Mouse (Mus musculus) cerebellum, adult 11 months (tissue): ENCODE results near the gene Svep1.

ENCODE experiments used
- DNase-seq: peaks from one replicate; pipeline ENCODE4 v3.0.0; 2022

Svep1 gene

DNA sequence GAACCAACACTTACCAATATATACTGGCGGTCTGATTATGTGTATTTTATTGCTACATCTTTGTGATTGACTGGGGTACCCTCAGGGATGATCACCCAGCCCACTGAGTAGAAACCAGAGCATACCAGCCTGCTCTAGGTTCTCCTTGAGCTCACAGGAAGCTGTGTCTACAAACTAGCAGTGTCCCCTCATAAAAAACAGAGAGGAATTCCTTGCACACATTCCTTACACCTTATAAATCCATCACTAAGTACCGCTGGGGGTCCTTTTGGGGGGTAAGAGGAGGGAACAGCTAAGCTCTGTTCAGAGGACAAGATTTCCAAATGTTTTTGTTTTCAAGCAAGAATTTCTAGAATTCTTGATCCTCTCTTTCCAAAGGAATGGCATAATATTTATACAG is 36.7 kb downstream of the Svep1 start:
- DNase-seq = no peak

DNA sequence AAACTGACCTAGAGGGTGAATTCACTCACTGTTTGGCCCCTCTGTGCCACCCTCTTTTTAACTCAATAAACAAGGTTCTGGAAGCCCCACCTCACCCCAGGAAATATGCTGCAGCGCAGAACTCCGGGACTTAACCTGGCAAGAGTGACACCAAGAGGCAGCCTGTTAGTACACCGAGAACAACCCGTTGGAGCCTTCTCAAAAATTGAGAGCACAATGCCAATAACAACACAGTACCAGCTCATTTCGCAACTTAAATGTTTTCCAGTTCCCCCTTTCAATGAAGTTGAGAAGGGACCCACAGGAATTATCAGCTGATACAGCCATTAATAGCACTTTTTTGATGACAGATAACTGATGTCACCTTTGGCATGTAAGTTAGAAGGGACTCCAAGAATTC is 38.3 kb downstream of the Svep1 start:
- DNase-seq = no peak

DNA sequence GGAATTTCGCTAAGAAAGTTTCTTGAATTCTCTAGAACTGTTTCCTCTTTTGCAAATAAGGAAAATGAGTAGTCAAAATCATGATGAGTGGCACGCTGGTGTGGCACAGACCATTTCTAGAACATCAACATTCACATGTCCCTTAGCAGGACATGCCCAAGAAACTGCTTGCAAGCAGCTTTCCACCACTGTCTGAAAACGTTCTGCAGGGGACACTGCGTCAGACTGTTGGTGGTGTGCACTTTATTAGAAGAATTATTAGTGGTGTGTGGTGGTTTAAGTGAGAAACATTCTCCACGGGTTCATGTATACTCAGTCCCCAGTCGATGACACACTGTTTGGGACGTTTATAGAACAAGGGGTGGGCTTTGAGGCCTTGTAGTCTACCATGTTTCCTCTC is 40.9 kb downstream of the Svep1 start:
- no peak for DNase-seq

DNA sequence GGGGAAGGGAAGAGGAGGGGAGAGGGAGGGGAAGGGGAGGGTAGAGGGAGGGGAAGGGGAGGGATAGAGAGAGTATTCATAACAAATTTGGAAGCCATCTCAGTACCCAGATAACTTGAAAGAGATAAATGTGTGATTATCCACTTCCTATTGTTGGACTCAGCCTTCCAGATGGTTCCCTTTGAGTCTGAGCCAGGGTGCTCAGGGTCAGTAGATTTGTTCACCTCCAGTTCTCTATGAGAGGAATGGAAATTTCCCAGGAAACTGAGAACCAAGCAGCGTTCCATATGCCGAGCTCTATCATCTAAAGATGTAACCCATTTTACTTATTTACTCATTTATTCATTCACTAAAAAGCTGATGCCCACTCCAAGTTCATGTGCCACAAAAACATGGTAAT is 44.8 kb downstream of the Svep1 start:
- peak; percentile 84 for DNase-seq

DNA sequence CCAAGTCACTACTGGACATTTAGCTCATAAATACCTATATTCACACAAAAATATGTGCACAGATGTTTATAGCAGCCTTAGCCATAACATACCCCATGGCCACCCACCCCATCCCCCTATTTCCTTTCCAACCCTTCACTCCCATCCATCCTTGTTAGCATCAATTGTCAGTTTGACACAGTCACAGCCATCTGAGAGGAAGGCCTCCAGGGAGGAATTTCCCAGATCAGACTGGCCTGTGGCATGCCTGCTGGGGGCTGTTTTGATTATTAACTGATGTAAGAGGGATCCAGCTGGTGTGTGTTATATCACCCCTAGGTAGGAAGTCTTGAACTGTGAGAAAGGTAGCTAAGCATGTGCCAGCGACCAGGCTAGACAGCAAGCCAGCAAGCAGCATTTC is 47.1 kb downstream of the Svep1 start:
- DNase-seq = no peak

DNA sequence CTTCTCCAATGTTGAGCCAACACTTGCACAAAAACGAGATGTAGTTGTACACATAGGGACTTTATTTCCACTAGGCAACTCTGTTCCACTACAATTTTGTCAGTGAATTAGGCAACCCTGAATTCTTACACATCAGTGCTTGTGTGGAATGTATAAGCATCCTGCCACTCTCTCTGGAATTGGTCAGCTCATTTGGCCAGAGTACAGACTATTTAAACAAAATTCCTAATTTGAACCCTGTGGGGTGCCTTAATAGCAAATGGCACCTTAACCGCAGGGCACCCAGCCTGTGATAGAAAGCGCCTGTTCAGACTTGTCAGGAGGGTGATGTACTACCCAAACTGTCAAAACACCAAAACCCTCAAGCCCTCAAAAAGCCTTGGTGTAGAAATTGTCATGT is 56.4 kb downstream of the Svep1 start:
- no peak for DNase-seq

DNA sequence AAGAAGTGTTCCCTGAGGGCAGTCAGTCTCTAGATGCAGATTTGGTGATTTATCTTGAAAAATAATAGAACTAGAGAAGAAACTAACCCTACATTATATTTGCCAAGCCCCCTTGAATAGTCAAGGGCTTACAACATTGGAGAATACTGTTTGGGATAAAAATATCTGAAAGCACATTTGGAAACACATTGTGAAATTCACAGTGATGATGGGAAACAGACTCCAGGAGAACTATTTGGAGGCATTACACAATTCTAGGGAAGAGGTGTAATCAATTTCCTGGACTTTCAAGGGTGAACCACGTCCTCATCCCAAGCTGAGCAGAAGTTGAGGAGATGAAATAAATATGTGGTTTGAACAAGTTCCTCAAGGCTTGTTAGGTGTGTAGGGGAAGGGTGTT is 57.5 kb downstream of the Svep1 start:
- no peak for DNase-seq

DNA sequence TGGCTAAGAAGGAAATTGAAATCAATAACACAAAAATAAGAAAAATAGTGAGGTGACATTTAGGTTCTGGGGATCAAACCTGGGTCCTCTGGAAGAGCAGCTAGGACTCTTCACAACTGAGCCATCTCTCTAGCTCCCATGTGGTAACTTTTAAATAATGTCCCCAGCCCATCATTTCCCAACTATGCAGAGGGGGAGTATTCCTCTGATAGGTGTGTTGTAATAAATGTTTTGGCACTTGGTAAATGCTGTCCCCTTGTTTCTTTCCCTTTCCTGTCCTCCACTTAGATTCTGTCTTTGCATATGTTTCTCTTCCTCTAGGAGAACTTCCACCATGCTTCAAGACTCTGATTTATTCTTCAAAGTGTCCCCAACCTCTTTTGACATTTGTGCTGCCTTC is 58.1 kb downstream of the Svep1 start:
- no peak for DNase-seq

DNA sequence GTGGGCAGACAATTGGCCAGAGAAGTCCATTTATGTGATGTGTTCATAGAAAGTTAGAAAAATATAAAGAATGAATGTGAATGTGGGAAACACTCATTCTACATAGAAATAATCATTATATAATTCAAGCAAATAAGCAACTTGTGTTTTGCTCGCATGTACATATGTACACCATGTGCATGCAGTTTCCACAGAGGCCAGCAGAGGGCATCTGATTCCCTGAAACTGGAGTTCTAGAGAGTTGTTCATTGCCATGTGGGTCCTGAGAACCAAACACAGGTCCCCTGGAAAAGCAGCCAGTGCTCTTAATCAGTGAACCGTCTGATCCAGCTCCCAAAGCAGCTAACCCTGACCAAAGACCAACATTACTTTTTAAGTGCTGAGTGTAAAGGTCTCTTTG is 60.0 kb downstream of the Svep1 start:
- no peak for DNase-seq

DNA sequence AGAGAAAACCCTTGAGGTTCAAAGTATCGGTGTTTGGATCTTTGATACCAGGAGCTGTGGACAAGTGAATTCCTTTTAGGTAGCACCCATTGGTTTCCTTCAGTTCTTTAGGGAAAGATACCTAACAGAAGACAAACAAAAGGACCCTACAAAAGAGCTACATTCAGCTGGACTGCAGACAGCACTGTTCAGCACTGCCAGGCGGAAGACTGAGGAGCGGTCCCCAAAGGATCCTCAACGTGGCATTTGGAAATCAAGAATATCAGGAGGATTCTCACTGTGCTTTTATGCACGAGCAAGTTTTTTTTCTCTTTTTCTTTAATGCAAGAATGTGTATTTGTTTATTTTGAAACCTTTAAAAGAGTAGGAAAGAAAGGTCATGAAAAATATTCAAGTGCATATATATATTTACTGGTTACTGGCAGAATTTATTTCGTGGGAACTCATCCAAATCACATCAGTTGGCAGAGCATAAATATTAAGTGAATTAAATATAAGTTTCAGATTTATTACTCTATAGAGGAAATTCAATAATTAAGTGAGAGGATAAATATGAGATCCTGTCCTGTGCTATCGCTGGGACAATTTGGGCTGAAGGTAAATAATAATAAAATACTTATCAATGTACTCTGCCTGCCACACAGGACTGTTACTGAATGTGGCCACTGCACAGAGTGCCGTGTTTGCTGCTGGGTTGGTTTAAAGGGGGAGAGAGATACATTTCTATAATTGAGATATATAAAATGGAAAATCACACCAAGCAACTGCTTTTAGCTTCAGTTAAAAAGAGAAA is 66.7 kb downstream of the Svep1 start:
- no peak for DNase-seq

DNA sequence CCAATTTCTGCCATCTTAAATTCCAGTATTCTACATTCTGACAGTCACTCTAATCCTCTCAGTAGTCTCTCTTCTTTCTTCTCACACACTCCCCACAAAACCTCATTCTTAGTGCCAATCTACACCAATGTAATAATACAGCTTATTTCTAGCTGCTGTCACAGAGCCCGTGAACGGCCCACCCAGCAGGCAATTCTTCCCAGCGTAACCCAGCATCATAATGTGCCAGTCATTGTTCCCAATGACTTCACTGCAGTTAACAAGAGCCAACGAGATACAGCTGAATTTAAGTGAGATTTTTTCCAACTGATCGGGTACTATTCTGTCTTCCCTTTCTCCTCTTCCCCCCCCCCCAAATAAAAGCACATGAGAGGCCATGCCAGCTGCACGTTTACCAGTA is 67.4 kb downstream of the Svep1 start:
- DNase-seq = no peak

DNA sequence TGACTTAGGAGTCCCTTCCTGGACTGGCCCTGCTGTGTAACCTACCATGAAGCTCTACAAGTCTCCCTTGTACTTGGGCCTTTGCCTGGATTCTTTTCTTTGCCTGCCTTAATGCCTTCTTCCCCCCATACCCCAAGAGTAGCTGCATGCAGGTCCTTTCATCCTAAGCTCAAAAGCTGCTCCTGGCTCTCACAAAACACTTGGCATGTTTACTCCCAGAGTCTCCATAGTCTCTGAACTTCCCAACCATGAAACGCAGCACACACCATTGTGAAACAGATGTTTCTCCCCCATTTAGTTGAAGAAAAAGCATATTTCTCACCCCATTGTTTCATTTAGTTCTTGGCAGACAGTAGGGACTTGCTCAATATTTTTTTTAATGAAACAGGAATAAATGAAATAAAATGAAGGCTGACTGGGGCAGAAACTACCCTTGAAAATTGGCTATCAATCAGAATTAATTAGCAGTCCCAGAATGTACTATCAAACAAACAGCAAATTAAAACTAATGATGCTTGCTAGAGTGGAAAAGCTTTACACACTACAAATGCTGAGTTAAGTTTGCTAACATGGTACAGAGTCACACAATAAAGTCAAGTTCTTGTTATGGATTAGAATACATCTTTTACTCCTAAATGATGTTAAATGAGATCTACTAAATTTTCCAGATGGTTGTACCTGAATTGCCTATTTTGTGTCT is 72.9 kb downstream of the Svep1 start:
- no peak for DNase-seq

DNA sequence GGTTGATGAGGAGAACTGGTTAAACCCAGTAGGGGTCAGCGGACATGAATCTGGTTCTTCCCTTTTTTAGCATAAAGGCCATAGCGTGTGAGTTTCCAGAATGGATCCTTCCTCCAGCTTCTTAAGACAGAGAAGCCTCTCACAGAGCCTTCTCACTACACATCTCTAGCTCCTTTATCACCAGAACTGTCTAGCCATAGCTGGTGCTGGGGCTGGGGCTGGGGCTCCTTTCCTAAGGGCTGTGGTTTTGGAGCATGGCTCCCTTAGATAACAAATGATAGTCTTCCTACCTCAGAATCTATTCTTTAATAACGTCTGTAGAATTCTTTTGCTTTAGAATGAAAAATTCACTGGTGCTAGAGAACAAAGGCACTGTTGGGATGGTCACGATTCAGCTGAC is 76.8 kb downstream of the Svep1 start:
- no peak for DNase-seq

DNA sequence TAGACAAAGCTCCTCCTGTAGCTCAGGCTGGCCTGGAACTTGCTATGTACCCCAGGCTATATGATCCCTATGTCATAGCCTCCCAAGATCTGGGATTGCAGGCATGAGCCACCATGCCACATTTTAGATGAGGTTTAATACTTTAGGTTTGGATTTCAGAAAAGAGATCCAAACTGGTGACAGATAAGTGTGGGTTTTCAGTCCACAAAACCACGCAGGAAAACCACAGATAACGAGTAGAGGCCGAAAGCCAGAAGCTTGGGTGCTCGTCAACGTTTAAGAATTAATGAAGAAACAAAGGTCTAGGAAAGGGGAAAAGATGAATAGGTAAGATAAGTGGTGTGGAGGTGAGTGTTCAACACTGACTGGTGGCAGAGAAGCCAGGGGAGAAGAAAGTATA is 79.6 kb downstream of the Svep1 start:
- DNase-seq = no peak

DNA sequence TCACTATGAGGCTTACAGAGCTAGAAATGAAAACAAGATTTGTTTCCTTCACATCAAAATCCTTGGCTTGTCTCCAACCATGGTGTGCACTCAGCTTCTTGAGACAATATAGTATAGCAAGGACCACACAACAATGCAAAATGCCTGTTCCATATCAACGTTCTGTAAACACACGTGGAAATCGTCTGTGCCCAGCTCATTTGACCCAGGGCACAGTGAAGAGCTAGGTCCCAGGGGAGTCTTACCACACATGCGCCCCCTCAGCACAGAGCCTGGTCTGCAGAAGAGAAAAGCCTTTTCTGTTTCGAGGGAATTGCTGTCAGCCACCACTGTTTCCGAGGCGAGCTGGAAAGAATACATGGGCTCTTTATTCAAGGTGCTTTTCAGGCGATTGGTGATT is 91.2 kb downstream of the Svep1 start:
- DNase-seq = no peak

DNA sequence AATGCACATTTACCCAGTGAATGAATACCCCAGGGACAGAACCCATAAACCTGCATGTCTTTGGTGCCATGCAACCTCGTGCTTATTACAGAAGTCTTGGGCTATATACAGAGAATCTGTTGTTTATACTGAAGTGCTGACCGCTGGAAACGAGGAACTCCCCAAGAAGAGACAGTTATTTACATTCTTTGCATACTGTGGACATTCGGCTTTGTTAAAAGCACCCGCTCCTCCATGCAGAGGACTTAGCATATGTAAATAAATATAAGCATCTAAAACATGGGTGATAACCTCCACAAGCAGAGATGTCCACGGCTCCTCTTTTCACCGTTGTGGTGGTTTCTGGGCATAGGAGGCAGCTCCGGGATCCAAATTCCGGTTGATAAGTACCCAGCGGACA is 95.7 kb downstream of the Svep1 start:
- DNase-seq = no peak

DNA sequence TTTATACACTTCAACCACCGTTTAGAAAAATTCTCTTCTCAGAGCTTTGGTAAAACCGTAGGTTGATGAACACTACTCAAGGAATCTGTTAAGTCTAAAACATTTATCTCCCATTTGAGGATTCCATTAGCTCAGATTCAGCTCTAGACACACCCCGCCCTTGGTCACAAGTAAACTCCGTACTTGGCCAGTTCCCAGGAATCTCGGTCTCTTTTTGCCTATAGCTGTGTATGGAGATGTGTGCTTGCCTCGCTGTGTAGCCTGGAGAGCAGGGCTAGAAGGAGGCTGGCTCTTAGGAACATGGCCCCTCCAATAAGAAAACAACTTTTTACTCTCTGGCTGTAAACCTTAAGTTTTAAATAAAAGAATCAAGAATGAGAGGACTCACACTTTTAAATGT is 96.9 kb downstream of the Svep1 start:
- no peak for DNase-seq

DNA sequence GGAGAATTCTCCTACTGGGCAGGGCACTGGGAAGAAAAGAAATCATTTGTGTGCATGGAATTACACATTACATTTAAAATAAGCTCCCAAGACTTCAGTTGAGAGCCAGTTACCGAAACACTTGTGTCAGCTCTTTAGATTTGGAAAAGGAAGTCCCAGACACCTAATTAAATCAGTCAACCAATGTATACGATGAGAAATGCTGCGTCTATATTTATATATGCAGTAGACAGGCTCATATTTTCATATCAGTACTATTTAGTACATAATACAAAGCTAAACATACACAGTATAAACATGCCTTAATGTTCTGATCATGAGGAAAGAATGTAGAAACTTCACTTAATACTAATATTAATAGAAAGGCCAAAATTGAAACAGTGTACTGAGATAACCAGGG is 98.3 kb downstream of the Svep1 start:
- DNase-seq = no peak

DNA sequence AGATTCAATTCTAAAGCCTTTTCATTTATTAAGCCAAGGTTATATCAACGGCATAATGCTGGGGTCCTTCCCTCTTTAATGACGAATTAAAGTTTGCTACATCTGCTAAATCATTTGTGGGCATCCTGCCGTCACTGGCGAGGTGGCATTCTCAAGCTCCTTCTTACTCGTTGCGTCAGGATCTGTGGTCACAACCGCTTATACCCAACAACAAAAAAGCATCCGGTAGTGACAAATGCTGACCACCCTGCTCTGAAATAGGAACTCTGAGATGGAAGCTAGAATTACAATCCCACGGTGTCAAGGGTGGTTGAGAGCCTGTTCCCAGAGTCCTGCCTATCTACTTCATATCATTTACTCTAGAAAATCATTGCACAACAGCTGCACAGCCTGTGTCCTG is 108.9 kb downstream of the Svep1 start:
- DNase-seq = no peak

DNA sequence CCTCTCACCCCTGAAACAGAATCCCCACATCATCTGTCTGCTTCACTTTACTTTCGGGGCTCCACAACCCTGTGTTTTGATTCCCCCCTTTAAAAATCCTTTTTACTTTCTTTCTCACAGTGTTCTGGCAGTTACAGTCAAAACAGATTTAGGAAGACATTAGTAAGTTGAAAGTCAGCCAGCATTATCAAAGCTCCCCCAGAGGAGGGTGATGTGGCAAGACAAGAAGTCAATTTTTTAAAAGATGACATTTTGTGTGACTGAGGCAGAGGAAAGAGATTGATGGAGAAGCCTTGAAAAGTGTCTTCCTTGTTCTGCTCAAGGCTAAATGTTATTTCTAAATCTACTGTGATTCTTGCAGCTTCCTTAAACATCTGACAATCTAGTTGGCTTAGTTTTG is 119.9 kb downstream of the Svep1 start:
- no peak for DNase-seq

DNA sequence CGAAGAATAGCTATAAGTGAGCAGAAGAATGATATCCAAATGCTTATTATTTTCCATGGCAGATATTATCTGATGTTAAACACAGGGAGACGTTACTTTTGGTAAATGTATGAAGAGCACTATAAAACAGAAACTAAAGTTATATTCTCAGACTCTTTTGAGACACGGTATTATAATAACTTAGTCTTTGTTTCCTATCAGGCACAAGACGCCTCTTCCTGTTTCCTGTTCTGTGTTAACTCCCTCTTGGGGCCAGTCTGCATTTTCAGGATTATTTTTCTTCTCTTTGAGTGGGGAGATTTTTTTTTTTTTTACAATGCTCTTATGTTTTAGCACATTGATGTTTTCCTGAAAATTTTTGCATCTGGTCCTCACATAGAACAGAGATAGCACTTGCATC is 120.5 kb downstream of the Svep1 start:
- no peak for DNase-seq

DNA sequence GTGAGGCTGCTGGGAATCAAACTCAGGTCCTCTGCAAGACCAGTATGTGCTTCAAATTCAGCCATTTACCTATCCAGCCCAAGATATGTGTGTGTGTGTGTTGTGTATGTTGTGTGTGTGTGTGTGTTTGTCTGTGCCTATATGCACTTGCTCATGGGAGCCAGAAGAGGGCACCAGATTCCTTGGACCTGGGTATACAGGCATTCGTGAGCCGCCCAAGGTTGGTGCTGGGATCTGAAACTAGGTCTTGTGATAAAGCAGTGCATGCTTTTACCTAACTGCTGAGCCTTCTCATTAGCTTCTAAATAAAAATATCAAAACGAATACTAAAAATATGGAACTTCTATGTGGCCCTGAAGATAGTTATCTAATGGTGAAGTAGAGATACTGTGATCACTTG is 121.3 kb downstream of the Svep1 start:
- no peak for DNase-seq

DNA sequence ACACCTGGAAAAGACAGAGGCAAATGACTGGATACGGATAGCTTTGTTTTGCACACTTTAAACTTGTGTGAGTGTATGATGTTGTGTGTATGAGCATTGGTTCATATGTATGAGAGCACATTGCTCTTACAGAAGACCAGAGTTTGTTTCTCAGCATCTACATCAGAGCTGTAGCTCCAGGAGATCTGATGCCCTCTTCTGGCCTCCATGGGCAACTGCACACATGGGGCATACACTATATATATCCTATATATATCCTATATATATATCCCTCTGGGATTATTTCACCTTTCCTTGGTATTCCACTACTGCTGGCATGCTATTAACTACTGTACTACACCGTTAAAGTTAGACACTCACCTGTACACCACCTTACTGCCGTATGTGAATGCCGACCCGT is 122.5 kb downstream of the Svep1 start:
- DNase-seq = no peak

DNA sequence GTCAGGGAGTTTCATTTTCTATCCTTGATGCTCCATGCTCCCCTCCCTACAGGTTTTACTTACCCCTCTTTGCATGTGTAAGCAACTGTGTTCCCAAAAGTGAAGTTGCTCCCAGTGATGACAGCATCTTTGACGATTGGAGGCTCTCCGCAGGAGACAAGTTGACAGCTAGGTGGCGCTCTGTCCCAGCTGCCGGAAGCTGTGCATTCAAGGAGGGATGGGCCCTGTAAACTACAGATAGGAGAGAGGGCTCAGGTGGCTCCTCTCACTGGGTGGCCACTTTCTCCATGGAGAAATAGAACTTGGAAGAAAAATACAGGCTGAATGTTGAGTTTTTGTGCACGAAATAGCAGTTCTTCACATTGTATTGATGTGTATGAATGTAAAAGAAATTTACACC is 124.1 kb downstream of the Svep1 start:
- DNase-seq = peak; percentile 57

DNA sequence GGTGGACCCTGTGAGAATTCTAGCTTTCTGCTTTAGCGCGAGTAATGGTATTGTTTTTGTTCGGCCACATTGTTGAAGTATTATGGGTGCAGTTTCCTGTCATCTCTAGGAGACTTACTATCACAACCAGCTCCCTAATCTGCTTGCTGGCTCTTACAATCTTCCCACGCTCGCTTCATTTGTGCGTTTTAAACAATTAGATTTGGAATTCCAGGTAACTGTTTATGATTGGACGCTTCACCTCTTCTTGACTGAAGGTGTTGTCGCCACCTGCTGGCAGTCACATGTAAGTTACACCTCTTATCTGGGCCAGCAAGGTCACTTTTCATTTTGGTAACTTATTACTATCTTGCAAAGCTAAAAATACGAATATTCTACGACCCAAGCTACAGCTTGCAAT is 127.0 kb downstream of the Svep1 start:
- DNase-seq = peak; percentile 33
